Mouse (Mus musculus) CH12F3 (cell line): ENCODE results near the gene Ptprn2.

Source experiments
- in situ Hi-C: fragments of 300-500 bp; cut with MboI; formaldehyde crosslinking; loops from 2 replicates; pipeline ENCODE4 v1.14.3; 2020; ENCODE audit warnings: low sequenced_read_pairs

Ptprn2 gene

GRCm38 (mm10) chr12:117041409-117041808 is 555.9 kb downstream of the Ptprn2 start:
- in situ Hi-C loops: no loop called here

GRCm38 (mm10) chr12:117042706-117043105 is 557.2 kb downstream of the Ptprn2 start:
- in situ Hi-C loops: no loop called here

- in situ Hi-C loops: no loop called here
These were observed 562.1 kb downstream of the Ptprn2 start for GRCm38 (mm10) chr12:117047384-117048251.

GRCm38 (mm10) chr12:117049829-117050228 is 564.3 kb downstream of the Ptprn2 start:
- in situ Hi-C loops: no loop called here

- in situ Hi-C loops: no loop called here
These were observed 567.8 kb downstream of the Ptprn2 start for GRCm38 (mm10) chr12:117053223-117053850.

GRCm38 (mm10) chr12:117053851-117054769 is 568.6 kb downstream of the Ptprn2 start:
- in situ Hi-C loops: no loop called here

- in situ Hi-C loops: no loop called here
These were observed 569.5 kb downstream of the Ptprn2 start for GRCm38 (mm10) chr12:117054925-117055570.

GRCm38 (mm10) chr12:117058184-117058958 is 572.9 kb downstream of the Ptprn2 start:
- in situ Hi-C loops: no loop called here

- in situ Hi-C loops: no loop called here
These were observed 573.5 kb downstream of the Ptprn2 start for GRCm38 (mm10) chr12:117058975-117059374.

GRCm38 (mm10) chr12:117077664-117078063 is 592.1 kb downstream of the Ptprn2 start:
- in situ Hi-C loops: no loop called here

GRCm38 (mm10) chr12:117078945-117079344 is 593.4 kb downstream of the Ptprn2 start:
- in situ Hi-C loops: no loop called here

GRCm38 (mm10) chr12:117079724-117080123 is 594.2 kb downstream of the Ptprn2 start:
- in situ Hi-C loops: no loop called here

- in situ Hi-C loops: no loop called here
These were observed 598.6 kb downstream of the Ptprn2 start for GRCm38 (mm10) chr12:117083856-117084701.

- in situ Hi-C loops: no loop called here
These were observed 599.3 kb downstream of the Ptprn2 start for GRCm38 (mm10) chr12:117084702-117085409.

- in situ Hi-C loops: no loop called here
These were observed 600.3 kb downstream of the Ptprn2 start for GRCm38 (mm10) chr12:117085661-117086335.

- in situ Hi-C loops: no loop called here
These were observed 607.0 kb downstream of the Ptprn2 start for GRCm38 (mm10) chr12:117092345-117093107.

- in situ Hi-C loops: no loop called here
These were observed 610.4 kb downstream of the Ptprn2 start for GRCm38 (mm10) chr12:117095941-117096340.
